Mouse (Mus musculus) small intestine, adult 10 weeks (tissue): ENCODE measurements around the gene Cckar. TPM values are rescaled to one million over a fixed set of nuclear protein-coding genes. Genes with fewer than 3 reads are reported as not detected.

Experiments used
- polyA plus RNA-seq: library from polyadenylated mRNA; stranded (reverse); fragments of 350-450 nt; fragmentation: Illumina TruSeq; extraction: RNeasy Lipid Tissue Mini Kit (QIAGEN cat#74804); gene quantifications from one replicate; pipeline ENCODE4 v1.2.3, GENCODE M21; 2014; ENCODE audit warnings: low replicate concordance

The Cckar gene
- 5.3 TPM for polyA plus RNA-seq

GRCm38 (mm10) chr5:53707235-53708177 is at the start of gene Cckar:
Cckar (minus strand) TSS chr5:53707705.

Other genes starting within 250 kb of the Cckar start
- 37.8 TPM for gene Rbpj, start 241.6 kb downstream of the Cckar start, polyA plus RNA-seq
- 12.7 TPM for gene Tbc1d19, start 101.9 kb upstream of the Cckar start, polyA plus RNA-seq